Mouse (Mus musculus) mature B cell (primary cell): ENCODE data around the gene Ms4a6d.
"Not testable (repeated sequence)": the region's sequence is repeated elsewhere in the genome, so short reads cannot be mapped to it uniquely, and the experiment has no call there.

ENCODE experiments used
- in situ Hi-C: fragments of 300-500 bp; cut with MboI; formaldehyde crosslinking; loops from 2 replicates; pipeline ENCODE4 v1.14.3; 2019

Gene Ms4a6d

GRCm38 (mm10) chr19:11559560-11559959, 45.1 kb downstream of the Ms4a6d start:
- in situ Hi-C loops, result not testable (repeated sequence)

DNA sequence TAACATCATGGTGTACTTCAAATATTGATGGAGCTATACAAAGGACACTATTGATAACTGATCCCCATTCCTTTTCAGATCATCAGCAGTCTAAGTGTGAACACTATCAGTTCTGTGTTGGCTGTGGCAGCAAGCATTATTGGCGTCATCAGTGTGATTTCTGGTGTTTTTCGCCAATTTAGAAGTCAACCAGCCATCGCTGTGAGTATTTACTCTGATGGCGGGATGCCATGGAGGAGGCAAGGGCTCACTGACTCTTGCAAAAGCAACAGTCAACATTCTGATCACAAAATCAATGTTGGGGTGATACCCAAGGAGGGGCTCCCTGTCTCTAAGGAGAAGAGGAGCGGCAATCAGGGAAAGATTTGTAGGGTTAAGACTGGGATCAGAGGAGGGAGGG, 49.9 kb downstream of the Ms4a6d start:
- in situ Hi-C loops, result no loop called here

- in situ Hi-C loops, result no loop called here
These were observed 56.7 kb downstream of the Ms4a6d start for GRCm38 (mm10) chr19:11547911-11548310.

GRCm38 (mm10) chr19:11544383-11544782, 60.3 kb downstream of the Ms4a6d start:
- in situ Hi-C loops, result not testable (repeated sequence)

DNA sequence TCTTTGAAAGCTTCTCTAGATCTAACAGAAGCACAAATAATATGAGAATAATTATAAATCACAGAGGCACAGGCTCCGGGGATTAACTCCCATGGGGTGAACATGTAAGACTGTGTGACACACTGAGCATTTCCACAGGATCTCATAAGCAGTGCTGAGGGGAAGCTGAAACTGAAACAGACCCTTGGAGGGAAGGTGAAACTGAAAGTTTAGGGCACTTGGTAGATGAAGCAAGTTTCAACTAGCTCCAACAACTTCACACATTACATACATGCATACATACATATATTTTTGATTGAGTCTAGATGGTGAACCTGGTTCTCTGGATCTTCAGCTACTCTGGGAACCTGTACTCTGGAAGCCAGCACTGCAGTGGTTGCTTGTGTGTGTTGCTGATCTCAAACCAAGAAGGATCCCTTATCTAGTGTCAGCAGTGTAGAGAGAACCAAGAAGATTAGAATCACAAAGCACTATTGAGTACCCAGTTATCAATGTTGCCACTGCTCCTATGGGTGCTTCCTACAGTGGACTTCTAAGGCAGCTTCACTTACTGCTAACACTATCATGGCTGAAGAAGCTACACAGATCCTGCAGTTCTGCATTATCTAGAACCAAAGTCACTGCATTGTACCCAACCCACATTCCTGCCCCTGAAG, 64.4 kb downstream of the Ms4a6d start:
- in situ Hi-C loops, result not testable (repeated sequence)

DNA sequence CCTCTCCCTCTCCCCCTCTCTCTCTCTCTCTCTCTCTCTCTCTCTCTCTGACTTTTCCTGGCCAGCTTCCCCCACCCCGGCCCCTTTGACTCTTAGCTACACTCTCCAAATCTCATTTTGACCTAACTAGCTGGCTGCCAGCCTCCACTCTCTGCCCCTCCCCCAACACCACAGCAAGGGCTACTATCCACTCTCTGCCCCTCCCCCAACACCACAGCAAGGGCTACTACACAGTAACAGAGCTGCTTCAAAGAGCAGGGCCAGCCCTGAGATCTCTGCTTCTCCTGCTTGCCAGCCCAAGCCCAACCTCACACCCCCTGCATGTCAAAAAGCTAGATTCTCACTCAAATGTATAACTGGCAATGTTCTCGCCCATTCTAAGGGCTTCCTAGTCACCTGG, 67.3 kb downstream of the Ms4a6d start:
- in situ Hi-C loops, result no loop called here
